Mouse (Mus musculus) intestine, postnatal 0 days (tissue): ENCODE results near the gene Tns4. TPM values are rescaled to one million over a fixed set of nuclear protein-coding genes. Genes with fewer than 3 reads are reported as not detected.

ENCODE experiments used
- ATAC-seq: fragments of 200-750 bp; cut with Nextera tagmentation; 2 replicates; pipeline ENCODE4 v1.8.0; 2017; ENCODE audit warnings: mild to moderate bottlenecking, moderate TSS enrichment, moderate library complexity
- H3K27ac ChIP-seq: fragments of 300-500 bp; sonication (generic); 2 replicates; pipeline ENCODE4 v1.5.1; 2014; ENCODE audit warnings: mild to moderate bottlenecking, low read depth, low read length, moderate library complexity
- H3K27me3 ChIP-seq: fragments of 300-500 bp; sonication (generic); replicated peaks from 2 replicates; pipeline ENCODE4 v1.6.1; 2014; ENCODE audit warnings: low read length, mixed read lengths; ENCODE audit not compliant: control insufficient read depth, insufficient read depth
- H3K36me3 ChIP-seq: fragments of 300-500 bp; sonication (generic); 2 replicates; pipeline ENCODE4 v1.6.1; 2014; ENCODE audit warnings: mild to moderate bottlenecking, moderate library complexity; ENCODE audit not compliant: control insufficient read depth, insufficient read depth
- H3K4me1 ChIP-seq: fragments of 300-500 bp; sonication (generic); replicated peaks from 2 replicates; pipeline ENCODE4 v1.6.1; 2014; ENCODE audit warnings: antibody characterized with exemption, low read length, mixed read lengths; ENCODE audit not compliant: control insufficient read depth, insufficient read depth
- H3K4me2 ChIP-seq: fragments of 300-500 bp; sonication (generic); replicated peaks from 2 replicates; pipeline ENCODE4 v1.6.1; 2014; ENCODE audit warnings: low read depth, mild to moderate bottlenecking, moderate library complexity
- H3K4me3 ChIP-seq: fragments of 300-500 bp; sonication (generic); 2 replicates; pipeline ENCODE4 v1.5.1; 2014; ENCODE audit warnings: low read depth, low read length
- H3K9ac ChIP-seq: fragments of 300-500 bp; sonication (generic); 2 replicates; pipeline ENCODE4 v1.6.1; 2014; ENCODE audit warnings: mild to moderate bottlenecking, low read depth, low read length
- H3K9me3 ChIP-seq: fragments of 300-500 bp; sonication (generic); 2 replicates; pipeline ENCODE4 v1.6.1; 2016; ENCODE audit warnings: mixed run types; ENCODE audit not compliant: control insufficient read depth
- CTCF ChIP-seq: sonication (generic); IDR thresholded peaks from 2 replicates; pipeline ENCODE4 v1.5.1; 2016; ENCODE audit warnings: low read depth, mild to moderate bottlenecking, control low read depth, antibody characterized with exemption, moderate library complexity
- WGBS: fragments of 180-500 bp; shearing (Covaris S2); extraction: QIAGEN DNeasy Blood & Tissue Kit; methylation state at CpG from one replicate; pipeline ENCODE4 v1.1.7; 2014; 5-methylcytosine and 5-hydroxymethylcytosine counted together
- polyA plus RNA-seq: library from polyadenylated mRNA; unstranded; fragments of >200 nt; fragmentation: Nextera tagmentation; extraction: Ambion mirVana; gene quantifications from 2 replicates; pipeline ENCODE4 v1.2.1, GENCODE M21; 2015

Tns4 gene
- polyA plus RNA-seq, 1 experiment from 2014 or later = 0.53 TPM

- ATAC-seq = no peak
- 58% methylated on average over 5 of the region's 5 CpGs for WGBS
- H3K4me3 ChIP-seq = peak overlapping the region; percentile 71
- H3K9me3 ChIP-seq = no peaks in the 10 kb centered on the region
- H3K27me3 ChIP-seq = no peaks in the 10 kb centered on the region
- no peaks in the 10 kb centered on the region for H3K4me1 ChIP-seq
- H3K36me3 ChIP-seq = peaks cover 15% of the 10 kb centered on the region
- 0 out of 2 replicates have a peak overlapping the region, but pooled peaks have one; percentile 63 for H3K9ac ChIP-seq
- TF ChIP-seq CTCF = no peak
- peak overlapping the region; percentile 72 for H3K4me2 ChIP-seq
- no peak overlapping the region for H3K27ac ChIP-seq
Observed at GRCm38 (mm10) chr11:99022384-99022933, 66.6 kb downstream of the Tns4 start.

GRCm38 (mm10) chr11:99019844-99020243 lies 69.3 kb downstream of the Tns4 start:
- Histone ChIP-seq H3K9ac (no peak overlapping the region), H3K36me3 (peaks cover 19% of the 10 kb centered on the region), H3K9me3 (no peaks in the 10 kb centered on the region), H3K4me1 (no peaks in the 10 kb centered on the region), H3K4me2 (no peak overlapping the region), H3K27me3 (no peaks in the 10 kb centered on the region), H3K27ac (no peak overlapping the region), H3K4me3 (no peak overlapping the region)
- no peak for ATAC-seq
- 93% methylated on average over 6 of the region's 6 CpGs for WGBS
- no peak for TF ChIP-seq CTCF

Other genes with a start within 250 kb of the Tns4 start
- gene Wipf2, start 225.7 kb downstream of the Tns4 start, polyA plus RNA-seq = 3.9 and 5.0 TPM in 2 replicates
- 4.0 and 4.5 TPM in 2 replicates for gene Cdc6, start 181.5 kb downstream of the Tns4 start, polyA plus RNA-seq
- 22.2 and 22.4 TPM in 2 replicates for gene Rara, start 161.5 kb downstream of the Tns4 start, polyA plus RNA-seq
- 0.61 and 0.80 TPM in 2 replicates for gene Gjd3, start 106.3 kb downstream of the Tns4 start, polyA plus RNA-seq
- gene Top2a, start 65.1 kb downstream of the Tns4 start, polyA plus RNA-seq = 40.9 and 41.8 TPM in 2 replicates
- 174 and 176 TPM in 2 replicates for gene Igfbp4, start 48.1 kb downstream of the Tns4 start, polyA plus RNA-seq
- 0.14 TPM in 1 of 2 replicates, not detected in the other for gene Ccr7, start 65.8 kb upstream of the Tns4 start, polyA plus RNA-seq
- 73.1 and 80.0 TPM in 2 replicates for gene Smarce1, start 141.7 kb upstream of the Tns4 start, polyA plus RNA-seq
- 0.42 and 0.61 TPM in 2 replicates for gene Krt222, start 154.8 kb upstream of the Tns4 start, polyA plus RNA-seq
- 0.08 TPM in 1 of 2 replicates, not detected in the other for gene Krt24, start 196.0 kb upstream of the Tns4 start, polyA plus RNA-seq
- gene Krt25, start 233.6 kb upstream of the Tns4 start, polyA plus RNA-seq = 0.26 and 0.52 TPM in 2 replicates
- not detected in 2 replicates for gene Krt26, start 248.7 kb upstream of the Tns4 start, polyA plus RNA-seq